Mouse (Mus musculus): ENCODE data around the gene Adam1a.

GRCm38 (mm10) chr5:121536921-121537555 is 8.2 kb downstream of the Adam1a start:
- TF ChIP-seq POLR2A (IDR thresholded peaks at IDR 0.05; ENCODE audit: borderline replicate concordance, low read depth, low read length) = no peak
- no peak for TF ChIP-seq CTCF (IDR thresholded peaks at IDR 0.05; ENCODE audit: low read depth, low read length)

Data from bone marrow macrophage, adult 2 months (primary cell).